Mouse (Mus musculus) urinary bladder, postnatal 25 days (tissue): Measurements from ENCODE around the gene Rragd.

ENCODE experiments used
- DNase-seq: peaks from one replicate; pipeline ENCODE4 v3.0.0; 2022; ENCODE audit warnings: low spot score

Gene Rragd

DNA sequence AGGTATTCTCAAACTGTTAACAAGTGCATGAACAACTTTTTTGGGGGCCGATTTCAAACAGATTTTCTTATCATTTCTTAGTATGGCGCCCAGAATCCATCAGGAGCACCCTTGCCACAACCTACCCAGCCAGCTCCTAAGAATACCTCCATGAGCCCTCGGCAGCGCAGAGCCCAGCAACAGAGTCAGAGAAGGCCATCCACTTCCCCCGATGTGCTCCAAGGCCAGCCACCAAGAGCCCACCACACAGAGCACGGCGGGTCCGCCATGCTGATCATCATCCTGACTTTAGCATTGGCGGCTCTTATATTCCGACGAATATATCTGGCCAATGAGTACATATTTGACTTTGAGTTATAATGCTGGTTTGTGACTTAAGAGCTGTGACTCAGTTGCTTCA, 66.8 kb downstream of the Rragd start:
- no peak for DNase-seq

DNA sequence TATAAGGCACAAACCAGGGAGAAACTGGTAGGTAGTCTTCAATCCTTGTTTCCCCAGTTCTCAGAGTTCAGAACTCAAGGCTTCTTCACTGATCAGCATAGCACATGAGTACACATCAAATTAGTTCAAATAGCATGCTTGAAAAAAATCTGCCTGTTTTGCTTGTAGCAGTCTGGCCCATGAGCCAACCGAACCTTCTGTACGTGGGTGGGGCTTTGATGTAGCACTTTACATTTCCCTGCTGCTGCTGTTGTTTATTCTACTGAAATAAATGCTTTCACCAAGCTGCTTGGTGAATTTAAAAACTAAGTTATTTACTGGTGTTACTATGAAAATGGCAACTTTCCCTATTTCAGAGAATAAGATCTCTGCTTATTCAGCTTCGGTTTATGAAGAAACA, 69.2 kb downstream of the Rragd start:
- no peak for DNase-seq

DNA sequence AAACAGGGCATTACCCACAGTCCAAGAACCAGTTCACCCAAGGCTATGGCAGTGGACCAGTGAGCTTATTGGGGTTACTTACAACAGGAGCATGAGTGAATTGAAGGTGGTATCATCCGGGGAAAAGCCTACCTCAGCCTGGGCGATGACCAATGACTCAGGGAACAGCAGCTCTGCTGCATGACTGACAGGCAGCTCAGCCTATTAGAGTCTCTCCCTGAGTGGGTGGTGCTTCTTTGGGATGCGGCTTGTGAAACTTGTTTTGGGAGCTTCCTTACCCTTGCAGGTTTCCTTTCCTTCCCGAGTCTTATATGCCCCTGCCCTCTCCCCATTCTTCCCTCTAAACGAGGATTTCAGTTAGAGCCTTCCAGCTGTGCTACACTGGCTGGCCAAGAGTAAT, 69.8 kb downstream of the Rragd start:
- no peak for DNase-seq

DNA sequence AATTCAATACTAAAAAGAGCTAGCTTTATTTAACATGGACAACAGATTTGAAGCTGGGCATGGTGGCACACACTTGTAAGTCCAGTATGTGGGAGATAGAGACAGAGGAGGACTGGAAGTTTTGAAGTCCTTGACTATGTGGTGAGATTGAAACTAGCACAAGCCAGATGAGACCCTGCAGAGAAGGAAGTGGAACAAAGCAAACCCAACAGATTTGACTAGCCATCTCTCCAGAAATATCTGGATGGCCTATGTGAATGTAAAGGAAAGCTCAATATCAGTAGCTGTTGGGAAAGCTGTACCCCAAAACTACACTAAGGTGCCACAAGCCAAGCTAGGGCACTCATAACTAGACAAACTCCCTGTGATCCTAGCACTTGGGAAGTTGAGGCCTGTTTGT, 71.6 kb downstream of the Rragd start:
- no peak for DNase-seq

DNA sequence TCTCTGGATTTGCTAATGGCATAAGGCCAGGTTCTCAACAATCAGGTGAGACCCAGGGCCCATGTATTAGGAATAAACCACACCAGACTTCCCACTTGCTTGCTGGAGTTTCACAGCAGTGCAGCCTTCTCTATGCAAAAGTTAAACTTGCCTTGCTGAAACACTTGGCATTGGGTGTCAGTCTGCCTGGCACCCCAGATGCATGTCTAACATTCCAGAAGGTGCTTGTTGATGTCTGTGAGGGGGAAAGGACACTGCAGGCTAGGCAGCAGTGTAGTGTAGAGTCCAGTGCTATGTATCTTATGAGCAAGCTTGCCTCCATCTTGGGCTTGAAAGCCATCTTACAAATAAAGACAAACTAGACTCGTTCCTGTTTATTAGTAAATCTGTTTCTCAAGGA, 73.5 kb downstream of the Rragd start:
- no peak for DNase-seq

DNA sequence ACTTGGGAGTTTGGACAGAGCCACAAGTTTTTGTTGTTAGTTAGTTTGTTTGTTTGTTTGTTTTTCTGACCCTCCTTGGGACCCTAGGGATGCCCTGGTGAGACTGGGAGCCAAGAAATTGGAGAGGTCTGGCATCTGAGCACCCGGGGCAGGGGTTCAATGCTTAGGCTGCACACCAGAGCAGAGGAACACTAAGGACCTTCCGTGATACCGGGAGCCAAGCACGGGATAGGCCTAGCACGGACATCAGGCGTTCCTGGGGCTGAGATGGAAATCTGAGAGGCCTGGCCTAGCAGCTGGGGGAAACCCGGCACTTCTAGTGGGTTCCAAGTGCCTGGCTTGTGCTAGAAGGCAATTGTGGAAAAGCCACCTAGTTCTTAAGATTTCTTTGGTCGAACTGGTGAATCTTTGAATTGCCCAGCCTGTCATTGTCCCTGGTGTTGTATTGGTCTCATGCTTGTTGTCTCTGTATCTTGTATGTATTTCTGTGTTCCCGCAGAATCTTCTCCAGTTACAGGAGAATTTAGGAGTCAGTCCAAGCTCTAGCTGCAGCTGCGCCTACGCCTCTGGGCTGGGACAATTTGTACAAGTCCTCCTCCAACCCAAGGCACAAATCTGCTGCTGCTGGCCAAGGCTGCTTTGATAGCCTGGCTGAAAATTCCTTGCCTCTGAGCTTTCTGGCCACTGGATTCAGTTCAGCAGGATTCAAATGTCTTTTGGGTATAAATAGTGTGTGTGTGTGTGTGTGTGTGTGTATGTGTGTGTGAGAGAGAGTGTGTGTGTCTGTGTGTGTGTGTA, 75.3 kb downstream of the Rragd start:
- peak; percentile 17 for DNase-seq

DNA sequence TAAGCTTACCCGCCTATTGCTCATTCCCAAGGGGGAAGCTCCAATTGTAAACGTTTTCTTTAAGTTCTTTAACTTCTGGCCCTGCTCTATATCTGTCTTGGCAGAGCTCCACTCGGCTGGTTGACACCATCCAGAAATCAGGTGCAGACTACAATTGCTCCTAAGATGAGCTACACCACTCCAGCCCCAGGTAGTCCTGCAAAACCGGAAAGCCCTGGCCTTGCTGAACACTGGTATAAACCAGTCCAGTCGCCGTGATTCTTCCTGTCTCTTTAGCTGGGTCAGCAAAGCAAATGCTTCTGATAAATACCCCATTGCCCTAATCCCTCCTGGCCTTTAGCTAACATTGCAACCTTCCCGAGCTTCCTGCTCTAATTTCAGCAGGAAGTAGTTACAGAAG, 78.3 kb downstream of the Rragd start:
- no peak for DNase-seq

DNA sequence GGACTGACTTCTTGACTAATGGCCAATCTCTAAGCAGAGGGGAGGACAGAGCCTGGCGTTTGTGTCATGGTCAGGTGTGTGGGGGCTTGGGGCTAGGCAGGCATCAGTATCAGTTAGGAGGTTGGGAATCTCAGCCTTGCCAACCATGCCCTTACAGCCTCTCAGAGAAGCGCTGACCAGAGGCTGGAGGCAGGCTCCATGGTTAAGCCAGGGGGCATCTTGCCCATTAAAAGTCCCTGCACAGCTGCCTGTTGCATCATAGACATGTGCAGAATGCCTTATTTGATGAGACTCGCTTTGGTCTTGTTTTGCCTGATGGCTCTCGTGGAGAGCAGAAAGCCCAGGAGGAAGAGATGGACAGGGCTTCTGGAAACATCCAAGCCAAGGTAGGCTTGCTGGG, 80.1 kb downstream of the Rragd start, which contains the start of gene Gabrr2:
Gabrr2 (plus strand) TSS at position 19 of the 400 bp plus-strand sequence.
- no peak for DNase-seq

DNA sequence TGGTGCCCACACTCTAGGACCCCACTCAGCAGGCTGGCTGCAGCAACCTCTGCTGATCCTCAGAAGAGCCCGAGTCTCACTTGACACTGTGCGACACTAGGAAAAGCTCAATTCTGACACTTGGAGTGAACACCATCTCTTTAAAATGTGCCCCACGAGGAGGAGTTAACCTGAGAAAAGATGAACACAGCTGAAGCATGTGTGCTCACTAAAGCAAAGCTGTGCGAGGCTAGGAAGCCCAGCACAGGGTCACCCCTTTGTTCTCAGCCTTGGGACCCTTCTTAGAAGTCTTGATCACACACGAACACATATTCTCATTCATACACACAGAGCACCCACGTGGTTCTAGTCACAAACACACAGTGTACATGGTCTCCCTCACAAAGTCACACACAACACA, 82.1 kb downstream of the Rragd start:
- DNase-seq, result no peak

DNA sequence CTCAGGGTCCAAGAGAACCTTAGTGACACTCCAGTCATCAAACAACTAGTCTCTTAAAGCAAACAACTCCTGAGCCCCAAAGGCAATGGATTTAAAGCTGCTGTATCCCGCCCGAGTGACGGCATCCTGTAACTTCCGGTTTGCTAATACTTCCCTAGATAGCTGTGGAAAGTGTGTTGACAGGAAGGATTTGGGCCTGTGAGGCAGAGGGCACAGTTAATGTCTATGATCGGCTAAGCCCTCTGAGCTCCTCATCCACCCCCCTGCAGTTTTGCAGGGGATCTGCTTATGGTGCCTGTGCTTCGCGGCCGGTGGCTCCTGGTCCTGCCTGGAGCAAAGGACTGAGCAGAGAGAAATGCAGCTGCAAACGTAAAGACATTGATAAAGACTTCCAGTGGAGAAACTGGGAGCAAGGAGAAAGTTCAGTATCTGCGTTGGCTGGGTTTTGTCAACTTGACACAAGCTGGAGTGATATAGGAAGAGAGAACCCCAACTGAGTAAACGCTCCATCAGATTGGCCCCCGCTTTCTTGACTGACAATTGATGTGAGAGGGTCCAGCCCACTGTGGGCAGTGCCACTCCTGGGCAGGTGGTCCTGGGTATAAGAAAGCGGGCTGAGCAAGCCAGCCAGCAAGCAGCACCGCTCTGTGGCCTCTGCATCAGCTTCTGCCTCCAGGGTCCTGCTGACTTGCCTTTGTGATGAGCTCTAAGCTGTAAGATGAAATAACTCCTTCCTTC, 83.6 kb downstream of the Rragd start:
- no peak for DNase-seq

DNA sequence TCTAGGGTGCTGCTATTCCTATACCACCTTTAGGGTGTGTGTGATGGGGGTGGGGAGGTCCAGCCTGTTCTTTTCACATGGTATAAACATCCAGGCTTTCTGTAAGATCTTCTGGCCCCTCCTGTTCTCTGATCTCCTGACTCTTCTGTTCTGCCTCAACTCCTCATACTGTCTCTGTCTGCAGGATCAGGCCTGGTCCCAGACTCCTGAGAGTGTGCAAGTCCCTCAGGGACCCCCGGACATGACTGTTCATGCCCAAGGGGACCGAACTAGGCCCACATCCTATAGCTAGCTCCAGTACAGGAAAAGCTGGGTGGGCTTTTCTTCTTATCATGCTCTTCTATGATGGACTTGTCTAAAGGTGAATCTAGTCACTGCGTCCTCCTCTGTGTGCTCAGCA, 84.5 kb downstream of the Rragd start:
- no peak for DNase-seq

DNA sequence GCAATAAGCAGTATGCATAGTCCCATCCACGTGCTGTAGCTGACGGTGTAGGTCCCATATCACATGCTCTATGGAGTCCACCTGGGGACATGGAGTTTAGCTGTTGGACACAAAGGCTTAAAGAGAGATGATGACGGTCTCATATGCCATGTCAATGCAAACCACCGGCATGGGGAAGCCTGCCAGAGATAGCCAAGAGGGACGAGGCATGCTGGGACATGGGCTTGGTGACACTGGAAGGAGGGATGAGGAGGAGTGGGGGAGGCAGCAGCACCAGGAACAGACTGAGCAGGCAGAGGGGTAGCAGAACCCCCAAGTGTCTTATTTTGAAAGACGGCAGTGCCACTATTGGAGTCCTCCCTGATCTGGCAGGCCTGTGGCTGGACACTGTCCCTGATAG, 85.0 kb downstream of the Rragd start:
- DNase-seq, result no peak

DNA sequence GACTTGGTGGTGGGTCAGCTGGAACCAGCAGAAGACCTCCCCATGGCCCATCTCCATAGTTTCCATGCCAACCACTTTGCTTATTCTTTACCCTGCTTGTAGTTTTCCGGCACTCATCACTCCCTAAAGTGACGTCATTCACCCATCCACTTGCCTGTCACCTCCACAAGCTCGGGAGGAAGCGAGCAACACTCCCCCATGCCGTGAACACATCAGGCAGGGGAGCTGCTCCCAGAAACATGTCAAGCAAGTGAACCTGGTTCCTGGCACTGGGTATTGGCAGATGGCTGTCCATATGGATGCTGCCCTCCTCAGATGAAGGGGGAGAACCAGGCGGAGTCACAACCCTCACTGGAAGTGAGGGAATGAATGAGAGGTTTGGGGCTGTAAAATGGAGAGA, 86.1 kb downstream of the Rragd start:
- DNase-seq, result no peak

DNA sequence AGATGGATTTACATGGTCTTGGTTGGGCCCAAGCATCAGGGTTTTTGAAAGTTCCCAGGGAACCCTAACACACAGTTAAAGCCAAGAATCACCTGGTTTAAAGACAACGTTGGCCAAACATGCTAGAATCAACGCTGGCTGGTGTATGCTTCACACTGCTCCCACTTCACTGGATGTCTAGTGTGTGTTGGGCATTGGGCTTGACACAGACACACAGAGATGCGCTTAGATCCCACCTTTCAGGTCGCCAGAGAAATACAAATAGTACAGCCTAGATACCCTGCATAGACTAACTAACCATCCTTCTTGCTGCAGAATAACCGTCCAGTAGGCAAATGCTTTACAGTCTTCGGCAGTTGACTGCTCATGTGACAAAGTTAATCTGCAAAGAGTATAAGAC, 87.5 kb downstream of the Rragd start:
- no peak for DNase-seq

DNA sequence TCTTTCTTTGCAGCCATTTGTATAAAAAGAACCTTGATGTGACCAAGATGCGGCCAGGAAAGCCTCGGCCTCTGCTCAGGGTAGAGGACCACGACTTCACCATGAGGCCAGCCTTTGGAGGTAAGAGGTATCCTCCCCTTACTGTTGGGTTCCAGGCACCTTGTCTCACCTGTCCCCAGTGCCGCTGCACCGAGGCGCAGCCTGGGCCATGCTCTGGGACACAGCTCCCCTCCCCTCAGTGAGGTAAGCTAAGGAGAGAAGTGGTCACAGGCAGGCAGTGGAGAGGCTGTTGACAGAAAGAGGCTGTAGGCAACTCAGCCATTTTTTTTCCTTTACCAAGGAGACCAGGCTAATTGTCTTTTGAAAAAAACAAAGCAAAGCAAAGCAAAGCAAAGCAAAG, 88.5 kb downstream of the Rragd start:
- DNase-seq, result no peak
